Mouse (Mus musculus) testis, adult 2 months (tissue): ENCODE data around the gene Stum. TPM values are rescaled to one million over a fixed set of nuclear protein-coding genes. Genes with fewer than 3 reads are reported as not detected.
A peak's percentile ranks its signal among the peaks of the same experiment; 100 is the strongest.

Experiments used
- H3K27ac ChIP-seq: fragments of 200-500 bp; 2 replicates; pipeline ENCODE4 v1.5.1; 2012; ENCODE audit warnings: low read depth, low read length; ENCODE audit not compliant: control insufficient read depth, insufficient read depth
- H3K27me3 ChIP-seq: fragments of 200-500 bp; 2 replicates; pipeline ENCODE4 v1.6.1; 2012; ENCODE audit warnings: mild to moderate bottlenecking, low read length, moderate library complexity; ENCODE audit not compliant: control insufficient read depth, insufficient read depth
- H3K36me3 ChIP-seq: fragments of 200-500 bp; 2 replicates; pipeline ENCODE4 v1.6.1; 2012; ENCODE audit warnings: mild to moderate bottlenecking, low read length; ENCODE audit not compliant: control insufficient read depth, insufficient read depth
- H3K4me1 ChIP-seq: fragments of 200-500 bp; 2 replicates; pipeline ENCODE4 v1.6.1; 2012; ENCODE audit warnings: low read length; ENCODE audit not compliant: control insufficient read depth, insufficient read depth
- H3K4me3 ChIP-seq: fragments of 200-500 bp; 2 replicates; pipeline ENCODE4 v1.5.1; 2012; ENCODE audit warnings: low read depth, mild to moderate bottlenecking, low read length, moderate library complexity, mixed read lengths; ENCODE audit not compliant: control insufficient read depth
- CTCF ChIP-seq: fragments of 200-500 bp; IDR thresholded peaks from 2 replicates; pipeline ENCODE4 v1.5.1; 2012; ENCODE audit warnings: low read depth, mild to moderate bottlenecking, inconsistent platforms, low read length, moderate library complexity; ENCODE audit not compliant: control insufficient read depth, insufficient read depth, insufficient replicate concordance
- POLR2A ChIP-seq: fragments of 200-500 bp; IDR thresholded peaks from 2 replicates; pipeline ENCODE4 v1.6.1; 2012; ENCODE audit warnings: low read depth, mild to moderate bottlenecking, inconsistent platforms, low read length, moderate library complexity; ENCODE audit not compliant: control insufficient read depth
- polyA plus RNA-seq: library from polyadenylated mRNA; depleted of rRNA; stranded (reverse); fragments of >200 nt; gene quantifications from 2 replicates; pipeline ENCODE4 v1.2.3, GENCODE M21; 2012

Stum gene
- polyA plus RNA-seq, 1 experiment: 0.27 TPM

DNA sequence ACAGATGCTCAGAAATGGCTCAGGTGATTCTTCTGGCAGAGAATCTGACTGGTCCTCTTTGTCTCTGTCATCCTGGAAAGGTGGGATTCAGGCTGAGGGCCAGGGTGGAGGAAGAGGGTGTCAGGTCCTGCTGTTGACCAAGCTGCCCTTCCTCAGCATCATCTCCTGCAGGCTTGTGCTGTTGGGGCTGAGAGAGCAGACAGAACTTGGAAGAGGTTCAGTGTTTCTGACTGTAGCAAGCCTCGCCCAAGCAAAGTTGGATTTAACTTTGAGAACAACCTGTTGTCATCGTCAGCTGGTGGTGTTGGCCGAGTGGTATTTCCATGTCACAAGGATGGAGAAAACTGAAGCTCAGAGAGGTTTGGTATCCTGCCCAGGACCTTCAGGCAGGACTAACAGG lies 78.6 kb downstream of the Stum start:
- Histone ChIP-seq H3K4me1 (peaks cover 21% of the 10 kb centered on the region), H3K4me3 (no peak overlapping the region), H3K36me3 (no peaks in the 10 kb centered on the region), H3K27me3 (no peaks in the 10 kb centered on the region), H3K27ac (peak overlapping the region; percentile 32; the same call in 1 of the 2 replicates)
- TF ChIP-seq CTCF (no peak), POLR2A (no peak)

DNA sequence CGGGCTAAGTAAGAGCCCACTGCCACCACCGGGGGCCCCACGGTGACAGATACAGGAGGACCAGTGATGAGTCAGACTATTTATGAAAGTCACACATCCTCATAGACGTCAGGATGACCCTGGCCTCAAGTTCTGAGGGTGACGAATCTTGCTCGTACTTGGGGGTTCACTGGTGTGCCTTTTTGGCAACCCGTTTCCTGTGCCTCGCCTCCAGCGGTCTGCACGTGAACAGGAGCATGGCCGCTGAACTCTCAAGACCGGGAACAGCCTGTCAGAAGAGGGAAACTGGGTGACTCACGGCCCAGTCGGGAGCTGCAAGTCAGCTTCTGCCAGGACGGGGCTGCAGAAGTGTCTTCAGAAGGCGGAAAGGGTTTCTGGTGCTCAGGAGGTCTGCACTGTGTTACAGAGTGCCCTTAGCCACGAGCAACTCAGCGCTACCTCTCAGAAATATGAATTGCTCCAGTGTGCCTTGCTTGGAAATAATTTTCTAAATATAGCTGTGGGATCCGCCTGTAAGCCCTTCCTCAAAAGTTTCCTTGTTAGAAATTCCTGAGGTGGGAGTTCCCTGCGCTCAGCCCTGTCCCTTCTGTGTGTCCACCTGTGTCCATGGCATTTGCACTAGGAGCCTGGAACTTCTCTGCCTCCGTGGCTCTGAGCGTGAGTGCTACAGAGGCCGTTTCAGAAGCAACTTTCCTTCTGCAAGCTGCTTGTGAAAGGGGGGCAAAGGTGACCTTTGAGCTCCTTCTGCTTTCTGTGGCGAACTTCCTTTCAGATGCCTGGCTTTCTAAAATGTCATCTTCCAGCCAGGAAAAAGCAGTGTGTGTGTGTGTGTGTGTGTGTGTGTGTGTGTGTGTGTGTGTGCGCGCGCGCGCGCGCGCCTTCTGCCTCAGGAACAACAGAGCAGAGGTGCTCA lies 79.4 kb downstream of the Stum start:
- no peak for TF ChIP-seq CTCF
- TF ChIP-seq POLR2A: no peak
- Histone ChIP-seq H3K4me1 (peaks cover 21% of the 10 kb centered on the region), H3K4me3 (peak overlapping the region; percentile 58), H3K27me3 (no peaks in the 10 kb centered on the region), H3K36me3 (no peaks in the 10 kb centered on the region), H3K27ac (peak overlapping the region; percentile 34)

DNA sequence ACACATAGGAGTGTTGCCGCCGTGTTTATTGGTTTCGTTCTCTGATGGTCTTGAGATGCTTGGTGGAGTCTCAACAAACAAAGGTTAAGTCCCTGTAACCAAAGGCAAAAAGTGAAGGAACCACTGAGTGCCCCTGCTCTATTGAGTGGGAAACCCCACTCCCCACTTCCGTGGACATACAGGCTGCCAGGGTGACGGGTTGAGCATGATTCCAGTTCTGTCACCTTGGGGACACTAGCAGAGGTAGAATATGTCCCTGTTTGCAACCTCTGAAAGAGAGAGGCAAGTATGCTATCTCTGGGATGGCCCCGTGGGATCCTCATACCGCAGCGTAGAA lies 80.0 kb downstream of the Stum start:
- no peak for TF ChIP-seq POLR2A
- TF ChIP-seq CTCF: no peak
- peaks cover 19% of the 10 kb centered on the region for H3K4me1 ChIP-seq
- H3K4me3 ChIP-seq: peak overlapping the region; percentile 58
- H3K36me3 ChIP-seq: no peaks in the 10 kb centered on the region
- peak overlapping the region; percentile 19; the same call in 1 of the 2 replicates for H3K27ac ChIP-seq
- no peaks in the 10 kb centered on the region for H3K27me3 ChIP-seq

DNA sequence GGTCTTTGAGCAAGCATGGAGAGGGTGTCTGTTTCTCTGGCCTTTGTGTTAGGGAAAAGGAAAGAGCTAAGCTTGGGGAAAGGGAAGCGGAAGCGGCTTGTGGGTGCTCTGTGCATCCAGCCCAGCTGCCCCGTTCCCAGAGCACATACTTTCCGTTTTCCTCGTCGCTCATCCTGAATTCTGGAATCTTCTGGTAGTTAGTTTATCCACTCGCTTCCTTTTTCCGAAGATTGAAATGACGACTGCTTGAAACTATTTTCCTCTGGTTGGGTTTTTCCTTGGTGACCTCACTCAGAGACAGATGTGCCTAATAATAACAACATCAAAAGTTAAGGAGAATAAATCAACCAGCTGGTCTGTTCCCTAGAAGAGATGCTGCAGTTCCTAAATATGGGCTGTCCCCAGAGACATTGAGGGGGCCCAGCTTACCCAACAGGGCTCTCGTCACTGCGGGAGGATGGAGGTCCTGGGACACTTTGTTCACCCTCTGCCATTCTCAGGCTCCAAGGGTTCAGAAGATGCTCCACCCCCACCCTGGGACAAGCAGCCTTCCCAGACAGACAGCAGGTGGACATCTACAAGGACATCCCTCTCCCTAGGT lies 80.7 kb downstream of the Stum start:
- H3K4me1 ChIP-seq: peaks cover 16% of the 10 kb centered on the region
- no peak for TF ChIP-seq CTCF
- no peak for TF ChIP-seq POLR2A
- no peaks in the 10 kb centered on the region for H3K27me3 ChIP-seq

DNA sequence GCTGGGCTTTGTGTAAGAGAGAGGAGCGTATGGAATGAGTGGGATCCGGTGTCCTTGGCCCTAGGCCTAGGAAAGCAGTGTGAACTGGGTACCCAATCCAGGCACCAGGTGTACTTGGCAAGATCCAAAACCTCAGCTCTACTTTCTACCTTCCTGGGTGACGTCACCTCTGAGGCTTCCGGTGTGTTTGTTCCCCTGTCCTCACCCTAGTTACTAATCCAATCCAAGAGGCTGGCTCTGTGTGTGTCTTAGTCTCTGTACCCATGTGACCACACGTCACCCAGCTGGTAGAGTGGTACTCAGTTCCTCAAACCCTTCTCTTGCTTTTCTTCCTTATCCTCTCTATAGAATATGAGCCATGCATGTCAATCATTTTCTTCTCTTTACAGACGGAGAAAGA lies 81.6 kb downstream of the Stum start:
- H3K27me3 ChIP-seq: no peaks in the 10 kb centered on the region
- H3K27ac ChIP-seq: no peak overlapping the region
- H3K4me1 ChIP-seq: peaks cover 16% of the 10 kb centered on the region
- no peak for TF ChIP-seq POLR2A
- no peak for TF ChIP-seq CTCF
- no peak overlapping the region for H3K4me3 ChIP-seq
- H3K36me3 ChIP-seq: no peaks in the 10 kb centered on the region

More for the DNA sequence above, 80.7 kb downstream of the Stum start:
- H3K36me3 ChIP-seq: no peaks in the 10 kb centered on the region
- H3K4me3 ChIP-seq: peak overlapping the region; percentile 58
- H3K27ac ChIP-seq: no peak overlapping the region

GRCm38 (mm10) chr1:180400691-180401455 lies 82.4 kb downstream of the Stum start:
- no peaks in the 10 kb centered on the region for H3K36me3 ChIP-seq
- no peak for TF ChIP-seq POLR2A
- H3K27ac ChIP-seq: no peak overlapping the region
- no peaks in the 10 kb centered on the region for H3K27me3 ChIP-seq
- H3K4me3 ChIP-seq: no peak overlapping the region
- H3K4me1 ChIP-seq: peaks cover 12% of the 10 kb centered on the region

DNA sequence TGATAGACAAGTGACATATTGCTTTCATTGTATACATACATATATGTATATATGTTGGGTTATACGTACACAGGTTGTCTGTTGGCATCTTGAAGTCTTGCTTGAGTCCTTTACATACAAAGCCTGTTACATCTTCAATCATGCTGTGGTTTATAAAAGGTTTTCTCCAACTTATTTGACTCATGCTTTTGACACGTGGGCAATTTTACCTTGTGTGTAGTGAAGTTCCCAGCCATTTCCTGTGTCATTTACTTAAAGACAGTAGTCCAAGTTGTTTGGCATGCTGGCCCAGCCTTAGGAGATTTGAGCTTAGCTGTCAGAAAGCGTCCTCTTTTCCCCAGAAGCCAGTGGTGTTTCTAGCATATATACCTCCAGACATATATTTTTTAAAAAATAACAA lies 84.9 kb downstream of the Stum start:
- TF ChIP-seq CTCF: no peak
- TF ChIP-seq POLR2A: no peak
- no peak overlapping the region for H3K4me3 ChIP-seq
- no peaks in the 10 kb centered on the region for H3K36me3 ChIP-seq
- H3K27ac ChIP-seq: no peak overlapping the region
- peaks cover 8% of the 10 kb centered on the region for H3K4me1 ChIP-seq
- no peaks in the 10 kb centered on the region for H3K27me3 ChIP-seq
